Mouse (Mus musculus) midbrain, embryonic 13.5 days (tissue): ENCODE results near the gene Ttc21b. TPM values are rescaled to one million over a fixed set of nuclear protein-coding genes. Genes with fewer than 3 reads are reported as not detected.

Experiments used
- ATAC-seq: fragments of 200-750 bp; cut with Nextera tagmentation; 2 replicates; pipeline ENCODE4 v1.8.0; 2017; ENCODE audit warnings: mild to moderate bottlenecking, moderate TSS enrichment, moderate library complexity
- H3K27ac ChIP-seq: fragments of 300-500 bp; sonication (generic); 2 replicates; pipeline ENCODE4 v1.5.1; 2015; ENCODE audit warnings: inconsistent platforms, mild to moderate bottlenecking, moderate library complexity
- H3K27me3 ChIP-seq: fragments of 300-500 bp; sonication (generic); 2 replicates; pipeline ENCODE4 v1.6.1; 2015; ENCODE audit warnings: mild to moderate bottlenecking, inconsistent platforms
- H3K36me3 ChIP-seq: fragments of 300-500 bp; sonication (generic); 2 replicates; pipeline ENCODE4 v1.6.1; 2015; ENCODE audit warnings: mild to moderate bottlenecking, inconsistent platforms
- H3K4me1 ChIP-seq: fragments of 300-500 bp; sonication (generic); replicated peaks from 2 replicates; pipeline ENCODE4 v1.6.1; 2015; ENCODE audit warnings: inconsistent platforms
- H3K4me2 ChIP-seq: fragments of 300-500 bp; sonication (generic); replicated peaks from 2 replicates; pipeline ENCODE4 v1.6.1; 2015; ENCODE audit warnings: moderate library complexity, mild to moderate bottlenecking, inconsistent platforms
- H3K4me3 ChIP-seq: fragments of 300-500 bp; sonication (generic); replicated peaks from 2 replicates; pipeline ENCODE4 v1.5.1; 2015; ENCODE audit warnings: mild to moderate bottlenecking, inconsistent platforms
- H3K9ac ChIP-seq: fragments of 300-500 bp; sonication (generic); replicated peaks from 2 replicates; pipeline ENCODE4 v1.6.1; 2015; ENCODE audit warnings: mild to moderate bottlenecking, inconsistent platforms
- H3K9me3 ChIP-seq: fragments of 300-500 bp; sonication (generic); 2 replicates; pipeline ENCODE4 v1.6.1; 2016; ENCODE audit warnings: mild to moderate bottlenecking, inconsistent platforms
- WGBS: fragments of 180-500 bp; shearing (Covaris S2); methylation state at CpG from one replicate; pipeline ENCODE4 v1.1.7; 2015; 5-methylcytosine and 5-hydroxymethylcytosine counted together
- polyA plus RNA-seq: library from polyadenylated mRNA; unstranded; fragments of >200 nt; fragmentation: Nextera tagmentation; extraction: Ambion mirVana; gene quantifications from 2 replicates; pipeline ENCODE4 v1.2.1, GENCODE M21; 2015

The Ttc21b gene
- 13.7 and 14.7 TPM in 2 replicates for polyA plus RNA-seq

GRCm38 (mm10) chr2:66256220-66257131, at the start of gene Ttc21b:
Gene Ttc21b, minus strand, starts transcription at chr2:66256617.
- Histone ChIP-seq H3K36me3 (peaks cover 6% of the 10 kb centered on the region), H3K9me3 (no peaks in the 10 kb centered on the region), H3K4me3 (peak within 1 kb of the TSS; percentile 73), H3K4me1 (peaks cover 20% of the 10 kb centered on the region), H3K27ac (peak within 1 kb of the TSS; percentile 76), H3K4me2 (peak within 1 kb of the TSS; percentile 58), H3K27me3 (no peaks in the 10 kb centered on the region), H3K9ac (peak within 1 kb of the TSS; percentile 77)
- WGBS = under 1% methylated on average over 55 of the region's 56 CpGs
- peak; percentile 99 for ATAC-seq

GRCm38 (mm10) chr2:66272551-66272950, 16.1 kb upstream of the Ttc21b start:
- H3K9me3 ChIP-seq = no peaks in the 10 kb centered on the region
- WGBS = 87% methylated on average over 3 of the region's 3 CpGs
- no peak overlapping the region for H3K4me2 ChIP-seq
- peaks cover 6% of the 10 kb centered on the region; the same call in 1 of the 2 replicates for H3K36me3 ChIP-seq
- H3K4me3 ChIP-seq = no peak overlapping the region
- no peak overlapping the region for H3K27ac ChIP-seq
- no peak overlapping the region for H3K9ac ChIP-seq
- no peak for ATAC-seq
- H3K4me1 ChIP-seq = no peaks in the 10 kb centered on the region
- no peaks in the 10 kb centered on the region for H3K27me3 ChIP-seq

GRCm38 (mm10) chr2:66244013-66244412, 12.4 kb downstream of the Ttc21b start:
- ATAC-seq = no peak
- WGBS = 77% methylated on average over 1 of the region's 1 CpGs
- no peaks in the 10 kb centered on the region for H3K4me1 ChIP-seq
- peaks cover 49% of the 10 kb centered on the region for H3K36me3 ChIP-seq
- no peaks in the 10 kb centered on the region for H3K9me3 ChIP-seq
- no peak overlapping the region for H3K9ac ChIP-seq
- no peak overlapping the region for H3K27ac ChIP-seq
- H3K27me3 ChIP-seq = no peaks in the 10 kb centered on the region
- no peak overlapping the region for H3K4me3 ChIP-seq
- H3K4me2 ChIP-seq = no peak overlapping the region

- no peak overlapping the region for H3K4me2 ChIP-seq
- H3K27ac ChIP-seq = no peak overlapping the region
- ATAC-seq = no peak
Measured at GRCm38 (mm10) chr2:66240334-66240733, 16.1 kb downstream of the Ttc21b start.

GRCm38 (mm10) chr2:66238886-66239285, 17.5 kb downstream of the Ttc21b start:
- no peaks in the 10 kb centered on the region for H3K9me3 ChIP-seq
- ATAC-seq = no peak
- H3K4me3 ChIP-seq = no peak overlapping the region
- H3K36me3 ChIP-seq = peaks cover 36% of the 10 kb centered on the region
- no peak overlapping the region for H3K9ac ChIP-seq
- H3K4me1 ChIP-seq = no peaks in the 10 kb centered on the region
- WGBS = 95% methylated on average over 5 of the region's 5 CpGs
- H3K27me3 ChIP-seq = no peaks in the 10 kb centered on the region
- H3K27ac ChIP-seq = no peak overlapping the region
- H3K4me2 ChIP-seq = no peak overlapping the region

More at GRCm38 (mm10) chr2:66240334-66240733, 16.1 kb downstream of the Ttc21b start:
- Histone ChIP-seq H3K4me3 (no peak overlapping the region), H3K4me1 (no peaks in the 10 kb centered on the region), H3K27me3 (no peaks in the 10 kb centered on the region), H3K9me3 (no peaks in the 10 kb centered on the region), H3K9ac (no peak overlapping the region), H3K36me3 (peaks cover 37% of the 10 kb centered on the region)
- 90% methylated on average over 1 of the region's 1 CpGs for WGBS

- H3K4me1 ChIP-seq = no peaks in the 10 kb centered on the region
- no peak overlapping the region for H3K27ac ChIP-seq
- no peaks in the 10 kb centered on the region for H3K9me3 ChIP-seq
- no peak overlapping the region for H3K4me2 ChIP-seq
- no peak for ATAC-seq
- H3K36me3 ChIP-seq = peaks cover 37% of the 10 kb centered on the region
- 94% methylated on average over 7 of the region's 7 CpGs for WGBS
- H3K9ac ChIP-seq = no peak overlapping the region
- no peak overlapping the region for H3K4me3 ChIP-seq
- no peaks in the 10 kb centered on the region for H3K27me3 ChIP-seq
Measured at GRCm38 (mm10) chr2:66220954-66221353, 35.5 kb downstream of the Ttc21b start.

- H3K36me3 ChIP-seq = peaks cover 53% of the 10 kb centered on the region
Measured at GRCm38 (mm10) chr2:66209875-66210274, 46.5 kb downstream of the Ttc21b start.

GRCm38 (mm10) chr2:66209353-66209752, 47.1 kb downstream of the Ttc21b start:
- Histone ChIP-seq H3K4me2 (no peak overlapping the region), H3K27me3 (no peaks in the 10 kb centered on the region), H3K27ac (no peak overlapping the region), H3K9me3 (no peaks in the 10 kb centered on the region), H3K36me3 (peaks cover 50% of the 10 kb centered on the region), H3K4me3 (no peak overlapping the region), H3K4me1 (no peaks in the 10 kb centered on the region), H3K9ac (no peak overlapping the region)
- 94% methylated on average over 13 of the region's 13 CpGs for WGBS
- ATAC-seq = no peak

More at GRCm38 (mm10) chr2:66209875-66210274, 46.5 kb downstream of the Ttc21b start:
- Histone ChIP-seq H3K4me3 (no peak overlapping the region), H3K27ac (no peak overlapping the region), H3K4me1 (no peaks in the 10 kb centered on the region), H3K4me2 (no peak overlapping the region), H3K9ac (no peak overlapping the region), H3K9me3 (no peaks in the 10 kb centered on the region), H3K27me3 (no peaks in the 10 kb centered on the region)
- no peak for ATAC-seq
- WGBS = 90% methylated on average over 10 of the region's 10 CpGs

GRCm38 (mm10) chr2:66206796-66207195, 49.6 kb downstream of the Ttc21b start:
- no peaks in the 10 kb centered on the region for H3K9me3 ChIP-seq
- 96% methylated on average over 2 of the region's 2 CpGs for WGBS
- ATAC-seq = no peak
- no peaks in the 10 kb centered on the region for H3K27me3 ChIP-seq
- no peak overlapping the region for H3K9ac ChIP-seq
- H3K4me2 ChIP-seq = no peak overlapping the region
- H3K4me1 ChIP-seq = no peaks in the 10 kb centered on the region
- no peak overlapping the region for H3K4me3 ChIP-seq
- H3K27ac ChIP-seq = no peak overlapping the region
- H3K36me3 ChIP-seq = peaks cover 50% of the 10 kb centered on the region

GRCm38 (mm10) chr2:66204218-66204617, 52.2 kb downstream of the Ttc21b start:
- no peak for ATAC-seq
- Histone ChIP-seq H3K4me3 (no peak overlapping the region), H3K36me3 (peaks cover 61% of the 10 kb centered on the region), H3K4me1 (no peaks in the 10 kb centered on the region), H3K4me2 (no peak overlapping the region), H3K9me3 (no peaks in the 10 kb centered on the region), H3K27me3 (no peaks in the 10 kb centered on the region), H3K9ac (no peak overlapping the region), H3K27ac (no peak overlapping the region)
- WGBS = 94% methylated on average over 2 of the region's 2 CpGs

- Histone ChIP-seq H3K4me1 (no peaks in the 10 kb centered on the region), H3K27me3 (no peaks in the 10 kb centered on the region), H3K4me2 (no peak overlapping the region), H3K4me3 (no peak overlapping the region), H3K9me3 (no peaks in the 10 kb centered on the region), H3K36me3 (peaks cover 54% of the 10 kb centered on the region), H3K9ac (no peak overlapping the region), H3K27ac (no peak overlapping the region)
- no peak for ATAC-seq
- 70% methylated on average over 3 of the region's 3 CpGs for WGBS
Measured at GRCm38 (mm10) chr2:66200195-66200594, 56.2 kb downstream of the Ttc21b start.

- Histone ChIP-seq H3K4me2 (no peak overlapping the region), H3K4me1 (no peaks in the 10 kb centered on the region), H3K27me3 (no peaks in the 10 kb centered on the region), H3K9me3 (no peaks in the 10 kb centered on the region), H3K4me3 (no peak overlapping the region), H3K36me3 (peaks cover 29% of the 10 kb centered on the region), H3K27ac (no peak overlapping the region), H3K9ac (no peak overlapping the region)
- WGBS = 89% methylated on average over 13 of the region's 13 CpGs
- no peak for ATAC-seq
Measured at GRCm38 (mm10) chr2:66191691-66192100, 64.7 kb downstream of the Ttc21b start.
